Mouse (Mus musculus) lung, embryonic 14.5 days (tissue): ENCODE data around the gene Zc3hav1. TPM values are rescaled to one million over a fixed set of nuclear protein-coding genes. Genes with fewer than 3 reads are reported as not detected.
"Not testable (repeated sequence)": the region's sequence is repeated elsewhere in the genome, so short reads cannot be mapped to it uniquely, and the experiment has no call there.

ENCODE experiments used
- ATAC-seq: fragments of 200-750 bp; cut with Nextera tagmentation; 2 replicates; pipeline ENCODE4 v1.8.0; 2017; ENCODE audit warnings: mild to moderate bottlenecking, moderate TSS enrichment, moderate library complexity; ENCODE audit not compliant: insufficient read depth
- DNase-seq: peaks from one replicate; pipeline ENCODE4 v3.0.0-alpha.2; 2015
- H3K27ac ChIP-seq: fragments of 300-500 bp; sonication (generic); 2 replicates; pipeline ENCODE4 v1.5.1; 2014; ENCODE audit warnings: low read depth, mild to moderate bottlenecking, moderate library complexity
- H3K27me3 ChIP-seq: fragments of 300-500 bp; sonication (generic); 2 replicates; pipeline ENCODE4 v1.6.1; 2014; ENCODE audit warnings: low read length, control low read depth; ENCODE audit not compliant: insufficient read depth
- H3K36me3 ChIP-seq: fragments of 300-500 bp; sonication (generic); 2 replicates; pipeline ENCODE4 v1.6.1; 2014; ENCODE audit warnings: control low read depth; ENCODE audit not compliant: insufficient read depth
- H3K4me1 ChIP-seq: fragments of 300-500 bp; sonication (generic); 2 replicates; pipeline ENCODE4 v1.6.1; 2014; ENCODE audit warnings: antibody characterized with exemption, control low read depth; ENCODE audit not compliant: insufficient read depth
- H3K4me2 ChIP-seq: fragments of 300-500 bp; sonication (generic); 2 replicates; pipeline ENCODE4 v1.6.1; 2014; ENCODE audit warnings: mild to moderate bottlenecking
- H3K4me3 ChIP-seq: fragments of 300-500 bp; sonication (generic); 2 replicates; pipeline ENCODE4 v1.5.1; 2014; ENCODE audit warnings: low read depth, low read length
- H3K9ac ChIP-seq: fragments of 300-500 bp; sonication (generic); 2 replicates; pipeline ENCODE4 v1.6.1; 2014
- H3K9me3 ChIP-seq: fragments of 300-500 bp; sonication (generic); 2 replicates; pipeline ENCODE4 v1.6.1; 2016; ENCODE audit warnings: low read depth, low read length, control low read depth
- CTCF ChIP-seq: IDR thresholded peaks from 2 replicates; pipeline ENCODE4 v1.5.1; 2016; ENCODE audit warnings: antibody characterized with exemption, low read depth
- WGBS: fragments of 180-500 bp; shearing (Covaris S2); extraction: QIAGEN DNeasy Blood & Tissue Kit; methylation state at CpG from one replicate; pipeline ENCODE4 v1.1.7; 2014; 5-methylcytosine and 5-hydroxymethylcytosine counted together
- polyA plus RNA-seq: library from polyadenylated mRNA; unstranded; fragments of >200 nt; fragmentation: Nextera tagmentation; extraction: Ambion mirVana; gene quantifications from 2 replicates; pipeline ENCODE4 v1.2.1, GENCODE M21; 2014

Zc3hav1 gene
- polyA plus RNA-seq, 1 experiment from 2014 or later: 4.7 TPM

- Histone ChIP-seq H3K9ac (no peak overlapping the region), H3K36me3 (no peaks in the 10 kb centered on the region), H3K27ac (no peak overlapping the region), H3K4me1 (no peaks in the 10 kb centered on the region), H3K27me3 (no peaks in the 10 kb centered on the region), H3K4me2 (no peak overlapping the region), H3K9me3 (no peaks in the 10 kb centered on the region), H3K4me3 (no peak overlapping the region)
- WGBS: 64% methylated on average over 4 of the region's 4 CpGs
- ATAC-seq: no peak
- no peak for TF ChIP-seq CTCF
- no peak for DNase-seq
These were observed 9.0 kb upstream of the Zc3hav1 start for GRCm38 (mm10) chr6:38363370-38363769.

DNA sequence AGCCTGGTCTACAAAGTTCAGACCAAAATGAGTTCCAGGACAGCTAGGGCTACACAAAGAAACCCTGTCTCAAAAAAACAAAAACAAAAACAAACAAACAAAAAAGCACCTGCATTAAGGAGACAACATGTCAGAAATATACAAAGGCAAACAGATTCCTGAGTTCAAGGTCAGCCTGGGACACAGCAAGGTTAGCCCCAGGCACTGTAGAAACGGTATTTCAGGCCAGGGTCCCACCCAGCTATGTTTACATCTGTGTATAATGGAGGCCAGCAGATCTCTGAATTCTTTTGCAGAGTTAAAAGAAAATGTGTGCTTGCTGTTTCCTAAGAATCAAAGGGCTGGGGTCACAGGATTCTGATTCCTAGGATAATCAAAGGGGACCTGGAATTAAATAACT lies 7.5 kb upstream of the Zc3hav1 start:
- Histone ChIP-seq H3K27ac (no peak overlapping the region), H3K9me3 (no peaks in the 10 kb centered on the region), H3K36me3 (no peaks in the 10 kb centered on the region), H3K4me2 (no peak overlapping the region), H3K4me1 (no peaks in the 10 kb centered on the region), H3K9ac (no peak overlapping the region), H3K27me3 (no peaks in the 10 kb centered on the region), H3K4me3 (no peak overlapping the region)
- DNase-seq: no peak
- ATAC-seq: no peak
- WGBS: 34% methylated on average over 1 of the region's 1 CpGs
- no peak for TF ChIP-seq CTCF

- ATAC-seq (no peak), DNase-seq (no peak)
- Histone ChIP-seq H3K4me1 (no peaks in the 10 kb centered on the region), H3K36me3 (no peaks in the 10 kb centered on the region), H3K4me2 (no peak overlapping the region), H3K9ac (no peak overlapping the region), H3K27ac (no peak overlapping the region), H3K27me3 (peaks cover 4% of the 10 kb centered on the region), H3K4me3 (no peak overlapping the region), H3K9me3 (no peaks in the 10 kb centered on the region)
- WGBS: 76% methylated on average over 4 of the region's 4 CpGs
- TF ChIP-seq CTCF: no peak
These were observed 6.7 kb upstream of the Zc3hav1 start for GRCm38 (mm10) chr6:38361065-38361464.

DNA sequence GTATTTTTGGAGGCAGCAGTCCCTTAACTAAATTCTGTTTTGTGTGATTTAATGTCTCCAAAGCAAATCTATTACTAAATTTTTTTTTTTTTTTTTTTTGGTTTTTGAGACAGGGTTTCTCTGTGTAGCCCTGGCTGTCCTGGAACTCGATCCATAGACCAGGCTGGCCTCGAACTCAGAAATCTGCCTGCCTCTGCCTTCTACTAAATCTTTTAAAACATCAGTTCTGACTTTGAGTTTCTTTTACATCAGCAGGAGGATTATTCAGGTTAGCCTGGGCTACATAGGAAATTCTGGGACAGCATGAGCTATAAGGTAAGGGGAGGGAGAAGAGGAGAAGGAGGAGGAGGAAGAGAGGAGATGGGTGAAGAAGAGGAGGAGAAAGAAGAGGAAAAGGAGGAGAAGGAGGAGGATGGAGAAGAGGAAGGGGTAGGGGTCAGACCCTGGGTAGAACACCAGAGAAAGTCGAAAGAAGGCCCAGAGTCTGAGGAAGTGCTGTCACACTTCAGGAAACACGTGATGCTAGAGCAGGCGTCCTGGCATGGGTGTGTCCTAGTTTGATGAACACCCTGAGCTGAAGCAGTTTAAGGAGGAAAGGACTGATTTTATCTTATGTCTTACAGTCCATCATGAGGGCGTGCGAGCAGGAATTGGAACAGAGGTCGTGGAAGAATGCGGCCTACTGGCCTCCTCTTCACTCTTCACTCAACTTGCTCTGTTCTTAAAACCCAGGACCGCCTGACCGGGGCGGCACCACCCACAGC lies 5.5 kb upstream of the Zc3hav1 start:
- no peak for TF ChIP-seq CTCF
- H3K9me3 ChIP-seq: no peaks in the 10 kb centered on the region
- no peak for ATAC-seq
- no peak overlapping the region for H3K4me2 ChIP-seq
- H3K27me3 ChIP-seq: peaks cover 14% of the 10 kb centered on the region
- no peak overlapping the region for H3K9ac ChIP-seq
- no peak overlapping the region for H3K27ac ChIP-seq
- no peak for DNase-seq
- no peak overlapping the region for H3K4me3 ChIP-seq
- H3K36me3 ChIP-seq: no peaks in the 10 kb centered on the region
- WGBS: 81% methylated on average over 12 of the region's 12 CpGs
- no peaks in the 10 kb centered on the region for H3K4me1 ChIP-seq

GRCm38 (mm10) chr6:38359044-38359735 lies 4.8 kb upstream of the Zc3hav1 start:
- not testable (repeated sequence) for H3K9me3 ChIP-seq, DNase-seq, H3K4me2 ChIP-seq, ATAC-seq, H3K9ac ChIP-seq, H3K27ac ChIP-seq, H3K36me3 ChIP-seq, H3K4me1 ChIP-seq, H3K4me3 ChIP-seq
- H3K27me3 ChIP-seq: peaks cover 22% of the 10 kb centered on the region
- 89% methylated on average over 10 of the region's 11 CpGs for WGBS

DNA sequence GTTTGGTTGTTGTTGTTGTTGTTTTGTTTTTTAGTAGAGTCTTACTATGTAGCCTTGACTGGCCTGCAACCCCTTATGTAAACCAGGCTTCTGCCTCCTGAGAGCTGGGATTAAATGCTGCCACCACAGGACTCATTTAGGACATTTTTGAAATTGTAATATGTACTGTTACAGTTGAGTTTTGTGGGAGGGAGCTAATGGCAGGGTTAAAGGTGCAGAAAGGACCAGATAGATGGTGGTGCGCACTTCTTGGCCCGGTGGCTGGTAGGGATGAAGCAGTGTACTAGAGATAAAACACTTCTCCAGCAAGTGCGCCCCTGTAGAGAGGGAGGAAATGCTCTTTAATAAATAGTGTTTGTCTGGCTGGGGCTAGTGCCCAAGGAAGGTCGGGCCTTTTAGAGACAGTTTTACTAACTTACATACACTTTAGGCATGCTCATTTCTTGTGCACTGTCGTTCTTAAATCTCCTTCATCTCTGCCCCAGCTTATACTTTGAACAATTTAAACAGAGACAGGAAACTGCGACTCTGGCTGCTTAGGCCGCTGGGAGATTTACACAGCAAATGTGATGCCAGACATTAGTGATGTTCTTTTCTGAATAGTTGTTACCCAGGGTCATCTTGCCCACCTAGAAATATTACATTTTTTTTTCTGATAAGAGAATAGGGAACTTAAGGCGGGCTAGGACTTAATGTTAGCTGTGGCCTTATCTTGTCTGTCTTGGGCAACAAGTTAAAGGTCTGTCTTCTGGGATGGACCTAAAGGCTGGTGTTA lies 4.0 kb upstream of the Zc3hav1 start:
- no peak for DNase-seq
- TF ChIP-seq CTCF: no peak
- 55% methylated on average over 8 of the region's 8 CpGs for WGBS

More for the DNA sequence above, 4.0 kb upstream of the Zc3hav1 start:
- no peak overlapping the region for H3K4me3 ChIP-seq
- no peaks in the 10 kb centered on the region for H3K36me3 ChIP-seq
- H3K27me3 ChIP-seq: peaks cover 29% of the 10 kb centered on the region
- H3K9me3 ChIP-seq: no peaks in the 10 kb centered on the region
- no peak overlapping the region for H3K4me2 ChIP-seq
- no peak for ATAC-seq
- H3K27ac ChIP-seq: no peak overlapping the region
- H3K9ac ChIP-seq: no peak overlapping the region
- no peaks in the 10 kb centered on the region for H3K4me1 ChIP-seq
